Mouse (Mus musculus) yolk sac, embryonic 10.5 days (tissue): ENCODE data around the gene Omp.

Source experiments
- DNase-seq: peaks from one replicate; pipeline ENCODE4 v3.0.0-alpha.2; 2017; ENCODE audit warnings: low spot score

The Omp gene

GRCm38 (mm10) chr7:98140597-98140996 is 4.7 kb downstream of the Omp start:
- no peak for DNase-seq

GRCm38 (mm10) chr7:98139216-98139615 is 6.1 kb downstream of the Omp start:
- no peak for DNase-seq

GRCm38 (mm10) chr7:98137995-98138394 is 7.3 kb downstream of the Omp start:
- no peak for DNase-seq

GRCm38 (mm10) chr7:98137583-98137982 is 7.7 kb downstream of the Omp start:
- DNase-seq, result no peak

- DNase-seq, result no peak
Measured at GRCm38 (mm10) chr7:98131751-98132150, 13.6 kb downstream of the Omp start.

- DNase-seq, result no peak
Measured at GRCm38 (mm10) chr7:98125473-98125872, 19.8 kb downstream of the Omp start.

- no peak for DNase-seq
Measured at GRCm38 (mm10) chr7:98124701-98125100, 20.6 kb downstream of the Omp start.

GRCm38 (mm10) chr7:98121673-98122072 is 23.6 kb downstream of the Omp start:
- DNase-seq, result no peak

- DNase-seq, result peak; percentile 51
Measured at GRCm38 (mm10) chr7:98121241-98121640, 24.1 kb downstream of the Omp start.

- peak; percentile 81 for DNase-seq
Measured at GRCm38 (mm10) chr7:98120325-98120724, 25.0 kb downstream of the Omp start.

- no peak for DNase-seq
Measured at GRCm38 (mm10) chr7:98119961-98120232, 25.4 kb downstream of the Omp start.

- DNase-seq, result peak; percentile 90
Measured at GRCm38 (mm10) chr7:98119179-98119960, 25.9 kb downstream of the Omp start, which contains the start of gene Myo7a. Gene Myo7a (minus strand): TSS chr7:98119524.

- no peak for DNase-seq
Measured at GRCm38 (mm10) chr7:98117012-98117660, 28.2 kb downstream of the Omp start.

- no peak for DNase-seq
Measured at GRCm38 (mm10) chr7:98114656-98115055, 30.6 kb downstream of the Omp start.

- no peak for DNase-seq
Measured at GRCm38 (mm10) chr7:98111233-98111632, 34.1 kb downstream of the Omp start.

GRCm38 (mm10) chr7:98109771-98110170 is 35.5 kb downstream of the Omp start:
- DNase-seq, result no peak

GRCm38 (mm10) chr7:98108636-98109430 is 36.5 kb downstream of the Omp start:
- no peak for DNase-seq

GRCm38 (mm10) chr7:98106272-98106671 is 39.0 kb downstream of the Omp start:
- DNase-seq, result peak; percentile 44

GRCm38 (mm10) chr7:98104481-98105435 is 40.5 kb downstream of the Omp start:
- peak; percentile 89 for DNase-seq

GRCm38 (mm10) chr7:98103942-98104292 is 41.4 kb downstream of the Omp start:
- DNase-seq, result no peak

GRCm38 (mm10) chr7:98103002-98103941 is 42.0 kb downstream of the Omp start:
- DNase-seq, result peak; percentile 85
